Mouse (Mus musculus): ENCODE measurements around the gene Med12. TPM values are rescaled to one million over a fixed set of nuclear protein-coding genes. Genes with fewer than 3 reads are reported as not detected.
"Not testable (repeated sequence)": the region's sequence is repeated elsewhere in the genome, so short reads cannot be mapped to it uniquely, and the experiment has no call there.

Med12 gene
- total RNA-seq, 2 experiments from 2014 or later = 17.2 to 19.4 TPM

DNA sequence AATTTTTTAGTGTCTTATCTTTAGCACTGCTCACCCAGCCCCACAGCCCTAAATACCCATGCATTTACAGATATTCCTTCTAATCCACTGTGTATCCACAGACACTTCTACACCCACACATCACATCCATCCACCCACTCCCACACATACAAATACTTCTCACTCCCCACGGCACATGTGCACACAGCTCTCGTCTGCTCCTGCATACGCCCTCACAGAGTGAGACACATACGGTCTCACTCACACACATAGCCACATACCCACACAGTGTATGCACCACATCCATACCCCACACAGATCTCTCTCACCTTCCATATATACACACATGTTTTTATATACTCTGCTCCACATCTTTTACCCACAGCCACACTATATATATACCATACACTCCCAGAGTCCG, 35.5 kb downstream of the Med12 start:
- DNase-seq = no peak
- H3K27ac ChIP-seq = no peak overlapping the region
- intact Hi-C loops (cut with DNase I) = no loop called here
- H3K4me3 ChIP-seq = no peak overlapping the region
- TF ChIP-seq CTCF (IDR thresholded peaks at IDR 0.05) = no peak

DNA sequence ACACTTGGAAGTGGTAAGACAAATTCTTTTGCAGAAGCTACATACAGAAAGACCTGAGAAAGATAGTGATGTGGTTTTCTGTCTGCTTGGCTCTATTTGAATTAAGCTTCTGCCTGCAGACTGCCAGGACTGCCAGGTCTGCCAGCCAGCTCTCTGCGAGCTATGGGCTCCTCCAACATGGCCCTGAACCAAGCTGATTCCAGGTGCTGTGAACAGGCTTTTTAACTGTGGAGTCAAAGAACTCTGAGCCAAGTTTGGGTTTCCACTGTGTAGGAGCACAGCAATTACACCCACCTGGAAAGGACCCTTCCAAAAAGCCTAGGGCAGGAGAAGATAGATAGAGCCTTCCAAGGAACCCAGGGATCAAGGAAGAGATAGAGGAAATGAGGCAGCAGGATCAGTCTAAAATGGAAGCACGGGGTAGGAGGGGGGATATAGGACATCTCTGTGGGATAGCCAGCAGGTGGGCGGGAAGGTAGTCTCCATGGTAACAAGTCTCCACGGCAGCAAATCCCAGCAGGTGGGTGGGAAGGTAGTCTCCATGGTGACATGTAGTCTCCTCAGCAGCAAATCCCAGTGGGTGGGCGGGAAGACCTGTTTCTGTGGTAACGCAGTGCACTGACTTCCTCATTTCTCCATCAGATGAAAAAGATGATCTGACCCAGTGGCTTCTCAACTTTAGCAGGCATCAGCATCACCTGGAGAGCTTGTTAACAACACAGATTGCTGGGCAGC, 40.0 kb downstream of the Med12 start:
- H3K27ac ChIP-seq = no peak overlapping the region
- intact Hi-C loops (cut with DNase I) = no loop called here
- DNase-seq = no peak
- no peak overlapping the region for H3K4me3 ChIP-seq
- no peak for TF ChIP-seq CTCF (IDR thresholded peaks at IDR 0.05)

- Histone ChIP-seq H3K4me3 (no peak overlapping the region), H3K27ac (no peak overlapping the region)
- no peak for TF ChIP-seq CTCF (IDR thresholded peaks at IDR 0.05)
- no peak for DNase-seq
- intact Hi-C loops (cut with DNase I) = no loop called here
Measured at GRCm38 (mm10) chrX:101319775-101320174, 45.9 kb downstream of the Med12 start.

DNA sequence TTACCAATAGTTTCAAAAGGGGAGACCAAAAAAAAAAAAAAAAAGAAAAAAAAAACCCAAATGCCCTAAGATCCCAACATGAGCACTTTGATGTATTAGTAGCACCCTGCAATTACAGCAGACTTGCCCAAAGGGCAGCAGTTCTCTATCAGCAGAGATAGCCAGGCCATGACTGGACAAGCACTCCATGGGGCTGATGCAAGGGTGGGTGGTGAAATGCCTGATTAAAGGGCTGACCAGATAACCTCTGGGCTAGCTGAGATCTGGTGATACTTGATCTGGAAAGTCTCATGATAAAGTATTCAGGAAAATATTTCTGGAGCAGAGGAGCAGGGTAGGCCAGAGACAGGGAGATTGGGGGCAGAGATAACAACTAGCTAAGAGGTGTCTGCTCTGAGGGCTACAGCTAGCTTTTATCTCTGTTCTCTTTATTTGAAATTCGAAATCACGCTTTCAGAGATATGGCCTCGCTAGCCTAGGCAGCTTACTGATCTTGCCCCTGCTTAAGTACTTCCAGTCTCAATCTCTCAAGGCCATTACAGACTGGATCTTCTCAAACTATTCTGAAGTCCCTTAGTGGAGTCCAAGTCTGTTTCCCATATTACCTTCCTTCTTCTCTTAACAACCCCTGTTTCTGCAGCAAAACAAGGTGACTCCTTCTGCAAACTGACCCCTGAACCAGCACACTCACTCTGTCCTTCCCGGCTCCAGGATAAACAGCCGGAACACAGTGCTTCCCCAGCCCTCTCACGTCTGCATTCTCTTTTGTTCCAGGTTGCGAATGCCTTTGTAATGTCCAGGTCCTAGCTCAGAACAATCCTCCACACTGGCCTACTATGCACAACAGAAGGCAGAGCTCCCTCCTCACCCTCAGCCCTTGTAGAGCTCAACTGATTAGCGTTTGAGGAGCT, 52.4 kb downstream of the Med12 start:
- Histone ChIP-seq H3K27ac (no peak overlapping the region), H3K4me3 (no peak overlapping the region)
- no peak for TF ChIP-seq CTCF (IDR thresholded peaks at IDR 0.05)
- DNase-seq = no peak
- intact Hi-C loops (cut with DNase I) = no loop called here

DNA sequence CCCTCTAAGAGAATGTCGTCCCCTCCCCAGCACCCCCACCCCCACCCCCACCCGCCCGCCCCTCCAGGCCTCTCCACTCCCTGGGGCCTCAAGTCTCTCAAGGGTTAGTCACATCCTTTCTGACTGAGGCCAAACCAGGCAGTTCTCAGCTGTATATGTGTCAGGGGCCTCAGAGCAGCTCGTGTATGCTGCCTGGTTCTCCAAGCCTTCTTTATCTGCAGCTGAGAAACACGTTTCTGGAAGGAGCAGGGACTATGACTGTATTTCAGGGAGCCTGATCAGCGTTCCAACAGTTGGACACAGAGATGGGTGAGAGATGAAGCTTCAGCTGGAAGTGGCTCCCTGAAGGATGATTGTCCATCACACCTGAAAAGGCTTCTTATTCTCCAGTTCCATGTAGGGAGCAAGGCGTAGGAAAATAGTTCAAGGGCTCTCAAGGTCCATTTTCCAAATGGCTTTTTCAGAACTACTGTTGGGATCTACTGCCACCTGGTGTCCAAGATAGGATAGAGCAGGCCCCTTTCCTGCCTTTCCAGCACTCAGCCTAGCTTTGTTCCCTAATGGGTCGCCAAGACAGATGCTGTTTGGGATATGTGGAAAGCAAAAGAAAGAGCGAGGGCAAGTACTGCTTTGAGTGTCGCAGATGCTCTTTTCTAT, 55.7 kb downstream of the Med12 start:
- intact Hi-C loops (cut with DNase I) = loop anchor here (1.0 to 5.0 kb wide), 2 partner anchors 88 to 198 kb away; no protein-coding TSS in a partner anchor
- peak; percentile 88 for TF ChIP-seq CTCF (IDR thresholded peaks at IDR 0.05)
- DNase-seq = peak; percentile 57
- no peak overlapping the region for H3K4me3 ChIP-seq
- H3K27ac ChIP-seq = peak overlapping the region; percentile 43; the same call in 1 of the 2 replicates

DNA sequence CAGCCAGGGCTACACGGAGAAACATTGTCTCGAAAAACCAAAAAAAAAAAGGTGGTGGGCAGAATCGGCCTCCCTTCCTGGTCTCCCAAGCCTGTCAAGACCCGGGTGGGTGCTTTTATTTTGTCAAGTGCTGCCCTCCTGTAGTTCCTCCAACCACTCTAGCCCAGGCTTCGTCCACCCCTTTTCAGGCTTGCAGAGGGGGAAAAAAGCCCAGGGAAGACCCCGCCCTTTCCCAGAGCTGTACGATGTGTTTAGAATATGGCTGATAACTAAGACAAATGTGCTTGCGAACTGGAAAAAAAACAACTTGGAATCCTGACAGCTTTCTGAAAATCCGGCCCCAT, 58.2 kb downstream of the Med12 start:
- TF ChIP-seq CTCF (IDR thresholded peaks at IDR 0.05) = no peak
- DNase-seq = no peak
- peak overlapping the region; percentile 72 for H3K4me3 ChIP-seq
- H3K27ac ChIP-seq = peak overlapping the region; percentile 95
- intact Hi-C loops (cut with DNase I) = loop anchor here (2.0 to 5.0 kb wide), 2 partner anchors 77 to 85 kb away; partner anchors contain the start of gene Foxo4

- Histone ChIP-seq H3K27ac (peak overlapping the region; percentile 95), H3K4me3 (peak overlapping the region; percentile 72)
- peak; percentile 90 for DNase-seq
- TF ChIP-seq CTCF (IDR thresholded peaks at IDR 0.05) = no peak
- intact Hi-C loops (cut with DNase I) = loop anchor here (2.0 to 5.0 kb wide), 2 partner anchors 78 to 85 kb away; partner anchors contain the start of gene Foxo4
Measured at GRCm38 (mm10) chrX:101332375-101333211, 58.8 kb downstream of the Med12 start.

DNA sequence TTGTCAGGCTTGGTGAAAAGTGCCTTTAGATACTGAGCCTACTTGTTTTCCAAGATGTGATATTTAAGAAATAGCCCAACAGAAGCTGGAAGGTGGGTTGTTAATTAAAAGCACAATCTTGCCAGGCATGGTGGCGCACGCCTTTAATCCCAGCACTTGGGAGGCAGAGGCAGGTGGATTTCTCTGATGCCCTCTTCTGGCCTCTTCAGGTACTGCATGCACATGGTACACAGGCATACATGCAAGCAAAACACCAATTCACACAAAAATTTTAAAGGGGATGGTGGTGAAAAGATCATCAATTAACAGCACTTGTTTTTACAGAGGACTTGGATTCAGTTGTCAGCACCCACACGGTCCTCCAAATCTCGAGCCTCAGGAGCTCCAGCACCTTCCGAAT, 60.8 kb downstream of the Med12 start:
- no peak overlapping the region for H3K4me3 ChIP-seq
- intact Hi-C loops (cut with DNase I) = loop anchor here (5.0 kb wide), 1 partner anchor 83 kb away; no protein-coding TSS in a partner anchor
- no peak overlapping the region for H3K27ac ChIP-seq
- peak; percentile 16 for DNase-seq
- TF ChIP-seq CTCF (IDR thresholded peaks at IDR 0.05) = peak; percentile 55

- no peak overlapping the region for H3K27ac ChIP-seq
- no peak for DNase-seq
- H3K4me3 ChIP-seq = no peak overlapping the region
- TF ChIP-seq CTCF (IDR thresholded peaks at IDR 0.05) = no peak; the same call in 1 of the 2 replicates
- intact Hi-C loops (cut with DNase I) = no loop called here
Measured at GRCm38 (mm10) chrX:101338666-101339065, 64.8 kb downstream of the Med12 start.

DNA sequence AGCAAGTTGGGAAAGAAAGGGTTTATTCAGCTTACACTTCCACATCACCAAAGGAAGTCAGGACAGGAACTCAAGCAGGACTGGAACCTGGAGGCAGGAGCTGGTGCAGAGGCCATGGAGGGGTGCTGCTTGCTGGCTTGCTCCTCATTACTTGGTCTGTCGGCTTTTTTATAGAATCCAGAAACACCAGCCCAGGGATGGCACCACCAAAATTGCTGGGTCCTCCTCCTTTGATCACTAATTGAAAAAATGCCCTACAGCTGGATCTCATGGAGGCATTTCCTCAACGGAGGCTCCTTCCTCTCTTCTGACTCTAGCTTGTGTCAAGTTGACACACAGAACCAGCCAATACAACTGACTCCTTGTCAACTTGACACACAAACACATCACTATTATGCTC, 69.0 kb downstream of the Med12 start:
- H3K4me3 ChIP-seq; H3K27ac ChIP-seq; DNase-seq; intact Hi-C loops (cut with DNase I): not testable (repeated sequence)

GRCm38 (mm10) chrX:101345456-101345855, 71.6 kb downstream of the Med12 start:
- Histone ChIP-seq H3K27ac (no peak overlapping the region), H3K4me3 (no peak overlapping the region)
- no peak for DNase-seq
- TF ChIP-seq CTCF (IDR thresholded peaks at IDR 0.05) = no peak
- intact Hi-C loops (cut with DNase I) = no loop called here

- intact Hi-C loops (cut with DNase I) = no loop called here
- no peak for DNase-seq
- no peak overlapping the region for H3K4me3 ChIP-seq
- no peak overlapping the region for H3K27ac ChIP-seq
- no peak for TF ChIP-seq CTCF (IDR thresholded peaks at IDR 0.05)
Measured at GRCm38 (mm10) chrX:101346475-101346874, 72.6 kb downstream of the Med12 start.

Other genes starting within 250 kb of the Med12 start
- gene Tex11, start 214.4 kb upstream of the Med12 start, total RNA-seq (2021) = not detected
- gene Slc7a3, start 188.0 kb upstream of the Med12 start, total RNA-seq (2021) = not detected
- 10 to 100 TPM; 27.3 to 29.5 TPM for gene Snx12, start 51.5 kb upstream of the Med12 start, total RNA-seq (2021)
- gene Foxo4, start 19.5 kb upstream of the Med12 start, total RNA-seq (2021) = 100 to 1,000 TPM; 126 to 127 TPM
- gene Gm614, start 10.0 kb upstream of the Med12 start, total RNA-seq (2021) = not detected
- gene Il2rg, start 5.8 kb upstream of the Med12 start, total RNA-seq (2021) = 1 to 10 TPM; 1.2 to 2.9 TPM
- gene Gm20489, start 5.0 kb upstream of the Med12 start, total RNA-seq (2021) = not detected
- under 1 TPM; 0.06 to 0.18 TPM for gene Nlgn3, start 25.1 kb downstream of the Med12 start, total RNA-seq (2021)
- gene Gjb1, start 102.3 kb downstream of the Med12 start, total RNA-seq (2021) = under 1 TPM; 0.14 to 0.20 TPM
- gene Zmym3, start 146.8 kb downstream of the Med12 start, total RNA-seq (2021) = 10 to 100 TPM in 1 of 2 experiments, 1 to 10 TPM in 1; 9.1 to 10.7 TPM
- gene Nono, start 155.3 kb downstream of the Med12 start, total RNA-seq (2021) = 10 to 100 TPM; 40.0 to 42.7 TPM
- gene Itgb1bp2, start 175.1 kb downstream of the Med12 start, total RNA-seq (2021) = 100 to 1,000 TPM; 121 to 175 TPM